Mouse (Mus musculus): ENCODE measurements around the gene Ttbk1.

Gene Ttbk1

GRCm38 (mm10) chr17:46394631-46395030 lies 92.8 kb downstream of the Ttbk1 start:
- no peak for DNase-seq

- DNase-seq = peak; percentile 43
These were observed 94.5 kb downstream of the Ttbk1 start for GRCm38 (mm10) chr17:46393012-46393411.
